Mouse (Mus musculus) megakaryocyte-erythroid progenitor cell, adult 5-6 weeks (primary cell): Measurements from ENCODE around the gene Bach2. TPM values are rescaled to one million over a fixed set of nuclear protein-coding genes. Genes with fewer than 3 reads are reported as not detected.

Experiments
- ATAC-seq: replicated peaks from 2 replicates; pipeline ENCODE4 v1.8.0; 2016; ENCODE audit warnings: mild to moderate bottlenecking, inconsistent platforms; ENCODE audit not compliant: severe bottlenecking, poor library complexity, low FRiP score, low TSS enrichment
- total RNA-seq, 2 experiments: library from RNA; stranded (forward) in 1 of 2; stranded (reverse) in 1 of 2; fragments of 200-1000, 215-1000 nt in 1 of 2; fragments of >200 nt in 1 of 2; fragmentation: Nextera tagmentation in 1 of 2; gene quantifications; 2 replicates each; pipeline ENCODE4 v1.2.3; 2014 to 2017

Gene Bach2
- total RNA-seq (2014; fragmentation: Nextera tagmentation): 3.5 and 16.9 TPM in 2 replicates
- total RNA-seq (2017): 0.52 and 0.53 TPM in 2 replicates

DNA sequence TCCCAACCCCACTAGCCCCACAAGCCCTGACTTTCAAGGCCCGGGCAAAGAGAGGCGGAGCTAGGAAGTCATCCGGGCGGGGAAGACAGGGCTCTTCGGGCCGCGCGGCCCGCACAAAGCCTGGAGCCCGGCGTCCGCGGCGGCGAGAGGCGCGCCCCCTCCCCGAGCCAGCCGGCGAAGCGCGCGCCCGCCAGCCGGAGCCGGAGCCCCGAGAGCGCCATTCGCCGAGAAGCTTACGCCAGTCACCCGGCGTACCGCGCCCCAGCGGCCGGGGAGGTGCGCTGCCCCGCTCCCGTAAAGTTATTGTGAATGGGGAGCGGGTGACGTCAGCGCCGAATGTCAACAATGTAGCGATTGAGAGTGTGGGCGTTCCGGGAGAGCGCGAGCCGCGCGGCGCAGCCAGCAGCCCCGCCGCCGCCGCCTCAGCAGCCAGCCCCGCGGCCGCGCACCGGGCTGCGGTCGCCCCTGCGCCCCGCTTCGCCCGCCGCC is at the start of gene Bach2:
Gene Bach2 (plus strand): TSS at position 439 of the 489 bp plus-strand sequence.
- peak; percentile 93 for ATAC-seq

DNA sequence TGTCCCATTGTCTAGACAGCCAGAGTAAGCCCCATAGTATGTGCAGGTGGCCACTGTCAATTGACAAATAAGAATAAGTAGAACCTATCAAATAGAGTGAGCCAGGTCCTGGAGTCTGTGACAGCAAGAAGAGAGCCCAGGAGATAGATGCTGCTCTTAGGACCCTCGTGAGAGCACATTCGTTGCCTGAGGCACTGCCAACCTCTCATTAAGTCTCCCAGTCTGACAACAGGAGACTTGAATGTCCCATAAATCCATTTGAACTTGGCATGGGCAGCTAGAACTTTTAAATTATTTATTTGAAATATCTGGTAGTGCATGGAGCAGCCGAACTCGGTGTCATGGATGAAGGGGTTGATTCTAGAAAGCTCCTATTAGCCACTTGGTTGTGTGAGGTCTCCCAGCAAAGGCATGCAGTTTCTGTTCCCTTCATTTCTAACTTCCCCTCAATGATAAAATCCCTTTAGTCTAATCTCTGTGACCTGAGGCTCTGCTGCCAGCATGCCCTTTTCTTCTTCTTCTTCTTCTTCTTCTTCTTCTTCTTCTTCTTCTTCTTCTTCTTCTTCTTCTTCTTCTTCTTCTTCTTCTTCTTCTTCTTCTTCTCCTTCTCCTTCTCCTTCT is 49.1 kb upstream of the Bach2 start:
- no peak for ATAC-seq

DNA sequence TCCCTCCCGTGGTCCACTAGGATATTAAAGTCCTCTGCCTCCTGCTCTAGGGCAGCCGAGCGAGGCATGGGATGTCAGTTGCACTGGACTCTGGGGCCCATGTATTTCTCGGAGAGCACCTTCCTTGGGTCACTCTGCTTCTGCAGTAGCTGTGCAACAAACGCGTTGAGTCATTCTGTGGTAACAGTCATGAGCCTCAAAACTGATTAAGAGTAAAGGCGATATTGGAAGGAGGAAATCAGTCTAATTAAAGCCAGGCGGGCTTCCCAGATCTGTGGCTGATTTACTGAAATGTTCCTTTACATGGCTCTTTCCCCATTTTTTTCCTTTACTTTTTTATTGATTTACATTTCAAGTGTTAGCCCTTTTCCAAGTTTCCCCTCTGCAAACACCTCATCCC is 48.1 kb upstream of the Bach2 start:
- peak; percentile 41; the same call in 1 of the 2 replicates for ATAC-seq

DNA sequence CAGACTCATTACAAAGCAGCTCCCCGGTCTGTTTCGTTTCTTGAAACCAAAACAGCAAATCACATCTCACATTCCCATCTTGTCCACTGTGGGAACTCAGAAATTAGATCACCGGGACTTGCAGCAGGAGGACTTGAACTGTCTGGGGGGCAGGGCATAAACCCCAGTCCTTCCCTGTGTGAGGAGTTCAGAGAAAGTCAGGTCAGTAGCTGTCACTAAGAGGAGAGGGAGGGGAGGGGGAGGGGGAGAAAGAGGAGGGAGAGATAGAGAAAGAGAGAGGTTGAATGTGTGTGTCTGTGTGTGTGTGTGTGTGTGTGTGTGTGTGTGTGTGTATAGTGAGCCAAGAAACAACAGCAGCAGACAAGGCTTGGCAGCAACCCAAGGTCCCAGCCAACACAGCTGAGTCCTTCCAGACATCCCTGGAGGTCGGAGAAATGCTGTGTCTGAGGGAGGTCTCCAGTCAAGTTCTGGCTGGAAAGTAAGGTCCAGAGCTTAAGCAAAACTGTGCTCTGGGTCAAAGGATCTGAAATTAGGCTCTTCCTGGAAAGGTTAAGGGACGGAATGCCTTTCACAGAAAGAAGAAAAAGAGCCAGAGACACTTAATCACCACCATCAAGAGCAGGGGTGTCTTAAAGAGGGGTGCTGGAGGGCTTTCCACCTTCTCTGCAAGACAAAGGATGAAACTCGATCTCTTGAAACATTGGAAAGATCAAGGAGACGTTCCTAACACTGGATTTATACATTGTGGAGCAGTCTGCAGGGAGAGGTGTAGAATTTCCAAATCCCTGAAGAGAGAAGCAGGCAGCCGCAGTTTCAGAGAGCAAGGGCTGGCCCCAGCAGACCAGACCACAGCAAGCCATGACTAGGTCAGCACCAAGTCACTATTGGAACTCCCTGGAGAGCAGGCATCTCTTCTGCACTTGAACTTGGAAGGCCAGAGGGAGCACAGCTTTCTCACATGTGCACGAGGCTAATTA is 42.4 kb upstream of the Bach2 start:
- ATAC-seq: no peak

DNA sequence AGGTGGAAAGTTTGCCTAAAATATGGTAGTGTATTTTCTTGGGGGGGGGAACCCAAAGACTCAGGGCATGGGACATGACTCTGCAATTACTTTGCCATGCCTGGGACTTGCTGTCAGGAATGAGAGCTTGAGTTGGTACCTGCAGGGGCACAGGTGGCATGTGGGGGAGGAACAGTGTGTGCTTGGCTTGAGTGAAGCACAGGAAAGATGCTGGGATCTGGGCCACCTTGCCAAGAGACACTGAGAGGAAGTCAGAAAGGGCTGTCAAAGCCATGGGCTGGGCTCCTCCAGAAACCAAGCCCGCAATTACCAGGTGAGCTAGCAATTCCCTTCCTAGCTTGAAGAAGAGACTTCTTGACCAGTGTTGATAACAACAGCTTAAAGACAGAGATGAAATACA is 40.6 kb upstream of the Bach2 start:
- ATAC-seq: no peak

DNA sequence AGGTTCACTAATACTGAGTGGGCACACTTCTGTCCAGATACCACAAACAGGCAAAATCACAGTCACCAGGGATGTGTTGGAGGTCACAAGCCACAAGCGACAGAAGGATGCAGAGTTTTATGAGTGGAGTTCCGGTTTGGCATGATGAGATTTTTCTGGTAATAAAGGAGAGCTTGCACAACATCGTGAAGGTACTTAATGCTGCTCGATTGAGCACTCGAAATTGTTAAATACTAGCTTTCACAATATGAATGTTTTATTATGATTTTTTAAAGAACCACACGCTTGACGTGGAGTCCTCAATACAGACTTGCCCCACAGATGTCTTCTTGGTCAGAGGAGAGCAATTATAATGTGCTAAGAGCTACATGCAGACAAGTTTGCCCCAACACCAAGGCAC is 40.0 kb upstream of the Bach2 start:
- ATAC-seq: no peak

DNA sequence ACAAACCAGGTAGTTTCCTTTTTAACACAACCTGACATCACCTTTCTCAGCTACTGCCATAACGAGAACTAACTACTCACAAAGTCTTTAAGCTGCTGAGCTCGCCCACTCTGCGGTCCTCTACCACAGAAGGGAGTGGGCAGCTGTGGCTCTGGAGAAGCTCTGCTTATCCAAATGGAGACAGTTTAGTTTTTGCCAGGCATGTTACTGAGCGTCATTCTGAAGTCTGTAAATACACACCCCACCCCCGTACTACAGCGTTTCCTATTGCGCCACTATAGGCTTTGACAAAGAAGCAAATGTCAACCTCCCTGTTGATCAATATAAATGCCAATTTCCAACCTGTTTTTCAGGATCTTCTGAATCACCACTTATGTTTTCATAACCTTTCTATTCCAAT is 39.4 kb upstream of the Bach2 start:
- ATAC-seq: no peak

DNA sequence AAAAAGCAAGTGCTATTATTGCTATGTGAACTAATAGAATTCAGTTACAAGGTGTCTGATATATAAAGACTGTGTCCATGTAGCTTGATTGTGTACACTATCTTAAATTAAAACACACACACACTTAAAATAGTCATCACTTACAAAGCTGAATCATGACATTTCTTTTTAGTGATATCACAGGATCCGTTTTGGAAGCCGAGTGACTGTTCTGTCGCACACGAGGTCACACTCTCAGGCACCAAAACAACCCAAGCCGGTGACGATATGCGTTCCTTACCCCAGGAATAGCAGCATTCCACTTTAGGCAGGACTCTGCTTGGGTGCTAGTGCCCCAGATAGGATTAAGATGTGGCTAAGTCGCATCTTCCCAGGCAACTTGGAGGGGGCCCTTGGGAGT is 37.5 kb upstream of the Bach2 start:
- ATAC-seq: no peak

DNA sequence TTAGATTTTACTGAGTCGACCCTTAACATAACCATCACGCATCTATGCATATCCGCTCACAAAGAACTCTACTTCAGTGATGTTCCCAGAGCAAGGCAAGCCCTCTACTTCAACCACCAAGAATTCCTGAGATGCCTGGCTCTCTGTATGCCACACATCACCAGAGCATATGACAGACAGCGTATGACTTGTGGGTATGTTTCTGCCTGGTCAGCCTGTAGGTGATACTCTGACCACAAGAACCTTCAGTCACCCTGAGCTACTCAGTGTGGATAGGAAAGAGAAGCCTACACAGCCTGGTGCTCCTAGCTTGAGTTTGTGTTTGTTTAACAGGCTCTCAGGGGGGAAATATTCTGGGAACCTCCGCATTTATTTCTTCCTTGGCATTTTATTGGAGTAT is 36.2 kb upstream of the Bach2 start:
- no peak for ATAC-seq

DNA sequence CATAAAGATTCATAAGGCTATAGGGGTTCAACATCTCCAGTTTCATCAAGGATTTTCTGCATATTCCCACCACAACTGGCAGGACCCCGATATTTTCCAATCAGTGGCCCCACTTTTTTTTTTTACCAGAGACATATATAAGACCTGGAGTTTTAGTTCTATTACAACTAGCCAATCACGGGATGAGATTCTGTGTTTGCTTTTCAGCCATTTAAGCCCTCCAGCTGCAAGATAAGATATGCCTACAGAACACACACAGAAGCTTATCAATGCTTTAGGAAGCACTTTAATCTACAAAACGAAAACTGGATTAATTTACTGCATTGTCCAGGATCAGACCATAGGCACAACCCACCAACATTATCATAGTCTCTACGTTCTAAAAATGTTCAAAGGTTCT is 33.8 kb upstream of the Bach2 start:
- peak; percentile 28 for ATAC-seq

DNA sequence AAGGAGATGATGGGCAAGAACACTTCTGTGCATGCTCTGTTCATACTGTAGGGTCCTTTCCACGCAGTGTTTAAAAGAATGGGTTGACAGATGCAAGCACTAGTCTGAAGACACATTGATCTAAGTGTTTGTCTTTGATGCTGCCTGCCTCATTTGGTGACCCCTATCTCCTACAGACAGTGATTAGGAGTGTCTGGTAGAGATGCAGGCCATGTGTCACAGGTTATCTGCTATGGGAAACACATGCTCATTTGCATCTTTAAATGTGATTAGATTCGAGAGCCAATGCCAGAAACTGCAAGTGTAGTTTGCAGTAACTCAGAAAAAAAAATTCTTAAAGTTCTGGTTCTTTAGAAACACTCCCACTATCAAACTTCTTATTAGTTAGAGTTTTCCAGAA is 32.8 kb upstream of the Bach2 start:
- ATAC-seq: peak; percentile 66

DNA sequence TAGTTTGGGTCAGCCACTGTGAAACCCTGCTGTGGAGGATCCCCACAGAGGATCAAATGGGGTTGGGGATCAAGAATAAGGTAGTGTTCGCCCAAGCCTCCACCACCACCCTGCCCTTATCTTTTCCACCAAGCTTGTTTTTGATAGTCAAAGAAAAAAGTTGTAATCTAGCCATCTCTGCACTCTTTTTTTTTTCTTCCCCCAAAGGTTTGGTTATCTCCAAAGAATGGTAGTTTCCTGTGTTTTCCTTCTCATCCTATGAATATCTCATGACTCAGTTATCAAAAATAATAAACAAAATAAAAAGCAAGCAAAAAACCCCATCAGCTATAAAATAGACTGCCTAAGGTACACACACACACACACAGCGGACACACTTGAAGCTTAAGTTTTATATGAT is 28.6 kb upstream of the Bach2 start:
- no peak for ATAC-seq

DNA sequence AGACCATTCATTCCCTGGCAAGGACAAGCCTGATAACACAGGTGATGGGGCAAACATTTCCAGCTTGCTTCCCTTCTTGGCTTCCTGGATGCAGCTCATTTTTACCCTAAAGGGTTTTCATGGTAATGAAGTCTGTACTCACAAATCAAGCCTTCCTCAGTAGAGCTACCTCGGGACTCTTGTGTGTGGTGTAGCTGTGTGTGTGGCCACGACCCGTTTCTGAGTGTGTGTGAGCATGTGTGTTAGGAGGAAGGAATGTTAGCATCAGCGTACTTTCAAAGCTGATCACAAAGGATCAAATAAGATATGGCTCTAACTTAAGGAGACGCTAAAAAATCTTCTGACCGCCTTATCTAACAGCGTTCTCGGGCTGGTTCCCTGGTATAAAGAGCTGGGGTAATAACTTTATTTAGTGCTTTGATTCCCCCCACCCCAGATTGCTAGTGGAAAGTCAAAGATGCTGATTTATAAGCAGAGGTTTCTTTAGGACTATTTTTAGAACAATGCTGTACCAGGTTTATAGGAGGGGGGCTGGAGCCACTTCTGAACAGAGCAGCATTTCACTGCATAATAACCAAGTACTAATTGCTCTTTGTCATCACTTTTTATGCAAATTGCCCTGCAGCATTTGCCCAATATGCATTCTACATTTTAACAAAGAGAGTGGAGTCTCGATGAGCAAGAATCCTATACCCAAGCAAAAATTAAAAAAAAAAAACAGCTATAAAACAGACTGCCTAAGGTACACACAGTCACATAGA is 28.0 kb upstream of the Bach2 start:
- ATAC-seq: no peak

DNA sequence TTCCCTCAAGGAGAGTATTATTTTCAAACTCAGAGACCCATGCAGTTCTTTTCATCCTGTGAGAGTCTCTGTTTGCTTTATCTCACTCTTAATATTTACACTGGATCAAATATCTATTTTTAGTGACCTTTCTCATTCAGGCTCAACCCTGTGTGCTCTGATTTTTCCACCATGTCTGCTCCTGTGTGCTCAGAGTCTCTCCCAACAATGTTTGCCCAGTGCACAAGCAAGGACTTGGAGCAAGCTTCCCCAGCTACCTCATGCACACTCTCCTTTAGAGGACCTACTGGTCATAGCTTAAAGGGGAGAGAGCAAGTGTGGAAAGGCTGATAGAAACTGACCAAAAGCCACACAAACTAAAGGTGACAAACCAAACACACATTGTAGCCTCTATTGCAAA is 26.0 kb upstream of the Bach2 start:
- no peak for ATAC-seq

DNA sequence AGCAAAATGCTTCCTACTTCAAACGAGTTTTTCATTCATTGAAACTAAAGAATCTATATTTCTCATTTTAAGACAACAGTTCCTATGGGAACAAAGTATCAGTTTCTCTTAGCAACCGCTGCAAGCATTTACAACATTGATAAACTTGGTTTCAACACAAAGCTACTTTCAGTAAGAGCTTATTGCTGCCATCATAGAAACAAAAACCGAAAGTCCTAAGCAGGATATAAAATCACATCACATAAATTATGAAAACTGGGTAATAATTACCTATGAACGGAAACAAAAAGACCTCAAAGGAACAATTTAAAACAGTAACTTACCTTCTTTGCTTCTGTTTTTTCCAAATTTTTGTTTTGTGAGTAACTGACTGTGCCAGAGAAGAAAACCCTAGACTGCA is 22.1 kb upstream of the Bach2 start:
- ATAC-seq: no peak

DNA sequence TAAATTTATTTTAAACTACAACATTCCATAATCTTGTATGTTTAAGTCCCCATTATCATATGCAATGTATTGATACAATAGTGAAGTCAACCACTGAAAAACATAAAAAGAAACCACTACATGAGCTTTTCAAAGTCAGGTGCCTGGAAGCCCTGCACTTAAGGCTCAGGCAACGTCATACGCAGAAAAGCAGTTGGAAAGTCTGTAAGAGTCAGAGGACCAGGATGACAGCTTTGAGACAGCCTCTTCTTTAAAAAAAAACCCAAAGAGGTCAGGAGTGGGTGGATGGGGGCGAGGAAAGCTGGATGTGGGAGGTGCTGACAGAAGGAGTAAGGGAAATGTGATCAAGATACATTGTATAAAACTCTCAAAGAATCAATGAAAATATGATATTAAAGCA is 21.6 kb upstream of the Bach2 start:
- ATAC-seq: no peak

DNA sequence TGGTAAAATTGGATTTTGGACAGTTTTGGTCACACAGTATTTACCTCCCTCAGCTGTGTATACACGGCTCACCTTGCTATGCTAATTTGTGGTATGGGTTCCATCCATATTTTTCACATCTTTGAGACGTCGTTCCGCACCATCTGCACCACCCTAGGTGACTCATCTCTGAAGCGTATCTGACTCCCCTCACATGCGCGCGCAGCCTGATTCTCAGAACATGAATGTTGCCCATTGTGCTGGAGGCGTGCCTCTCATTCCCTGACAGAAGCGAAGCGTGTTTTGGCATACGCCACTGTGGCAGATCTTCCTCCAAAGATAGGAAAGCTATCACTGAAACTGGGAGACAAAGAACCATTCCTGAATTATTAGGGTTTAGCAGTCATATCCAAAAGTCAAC is 21.0 kb upstream of the Bach2 start:
- ATAC-seq: no peak

DNA sequence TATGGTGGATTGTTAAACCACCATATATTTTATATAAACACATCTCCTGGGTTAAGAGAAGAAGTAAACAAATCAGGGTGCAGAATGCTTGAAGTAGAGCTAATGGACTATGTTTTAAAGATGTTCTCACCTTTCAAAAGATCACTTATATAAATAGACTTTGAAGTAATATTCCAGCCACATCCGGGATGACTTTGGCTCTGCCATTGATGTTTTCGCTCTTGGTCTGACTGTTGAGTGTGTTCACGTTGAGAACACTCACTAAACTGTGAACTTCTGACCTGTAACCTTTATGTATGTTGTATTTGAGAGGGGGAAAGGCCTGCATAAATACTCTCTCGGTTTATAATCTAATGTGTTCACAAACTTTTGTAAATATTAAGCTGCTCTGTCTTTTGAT is 20.2 kb upstream of the Bach2 start:
- no peak for ATAC-seq

DNA sequence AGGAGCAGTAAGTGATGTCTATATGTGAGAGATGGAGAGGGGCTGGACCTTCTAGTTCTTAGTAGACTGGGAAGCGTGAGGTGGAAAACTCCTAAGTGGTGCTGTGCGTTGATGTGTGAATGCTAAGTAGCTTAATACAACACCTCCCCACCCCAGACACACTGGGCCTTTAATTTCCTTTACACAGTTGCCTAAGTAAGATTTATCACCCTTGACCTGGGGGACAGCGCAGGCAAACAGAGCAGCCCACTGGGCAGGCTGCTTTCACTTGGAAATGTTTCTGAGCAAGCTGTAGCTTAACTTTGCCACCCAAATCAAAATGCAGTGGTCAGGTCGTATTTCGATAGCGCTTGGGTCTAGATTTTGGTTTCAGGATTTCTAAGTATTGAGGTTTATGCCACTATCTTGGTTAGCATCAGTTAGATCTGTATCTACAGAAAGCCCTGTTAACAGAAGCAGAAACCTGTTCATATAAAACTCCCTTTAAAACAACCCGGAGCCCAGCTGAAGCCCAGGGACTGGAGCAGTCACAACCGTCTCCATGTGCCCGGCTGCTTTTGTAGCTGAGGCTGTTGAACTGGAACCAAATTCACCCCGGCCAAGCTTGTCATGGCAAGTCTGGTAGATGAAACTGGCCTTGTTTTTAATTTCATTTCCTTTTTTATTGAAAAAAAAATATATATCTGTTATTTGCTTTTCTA is 19.0 kb upstream of the Bach2 start:
- ATAC-seq: no peak

DNA sequence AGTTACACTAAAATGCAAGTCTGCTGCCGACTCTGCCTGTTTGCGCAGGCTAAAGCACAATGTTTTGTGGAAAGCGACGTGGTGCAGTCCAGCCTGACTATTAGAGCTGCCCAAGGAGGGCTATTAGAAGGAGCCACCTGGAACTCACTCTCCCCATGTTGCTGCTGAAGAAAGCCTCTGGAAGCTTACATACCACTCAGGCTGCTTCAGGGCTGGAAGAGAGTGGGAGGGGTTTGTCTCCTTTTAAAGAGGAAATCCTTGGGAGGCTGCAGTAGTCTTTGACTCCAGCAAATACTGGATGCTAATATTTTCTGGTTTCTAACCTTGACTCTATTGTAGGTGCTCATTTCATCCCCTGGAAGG is 18.5 kb upstream of the Bach2 start:
- ATAC-seq: no peak
